Comparison of ENCODE assay signal across 14 mouse cellular contexts in the genomic region with DNA sequence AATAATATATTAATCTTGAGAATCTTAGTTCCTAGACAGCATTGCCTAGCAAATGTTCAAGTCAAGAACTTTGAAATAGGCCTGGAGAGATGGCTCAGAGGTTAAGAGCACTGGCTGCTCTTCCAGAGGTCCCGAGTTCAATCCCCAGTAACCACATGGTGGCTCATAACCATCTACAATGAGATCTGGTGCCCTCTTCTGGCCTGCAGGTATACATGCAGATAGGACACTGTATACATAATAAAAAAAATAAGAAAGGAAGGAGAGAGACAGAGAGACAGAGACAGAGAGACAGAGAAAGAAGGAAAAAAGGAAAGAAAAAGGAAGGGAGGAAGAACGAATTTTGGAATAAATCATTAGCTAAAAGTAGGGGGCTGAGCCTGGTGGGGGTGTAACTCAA. TPM values are rescaled to one million over a fixed set of nuclear protein-coding genes. Genes with fewer than 3 reads are reported as not detected.
DNase-seq lines count a peak whose midpoint lies in the region; ATAC-seq and TF ChIP-seq lines count a peak whose summit lies in the region.
"Had no signal": no experiment of that assay in that cellular context is flagged by ENCODE, and none has a peak within 500 bp of the region (broad histone marks: within the 10 kb centered on the region; RNA-seq: fewer than 3 reads in every experiment).

No protein-coding gene starts in this region.

- in situ Hi-C loops in CH12.LX (cut with MboI; ENCODE audit: low pct_ligation_motif_present, low pct_unique_long_range_greater_than_20kb, low sequenced_read_pairs), result no loop called here

- TF ChIP-seq CTCF in left cerebral cortex, adult 2 months (IDR thresholded peaks at IDR 0.05), result peak; percentile 40
- peak in 1 of 2 experiments; percentile 73; a peak in 2 of 4 replicates for TF ChIP-seq CTCF in CH12.LX (conservative IDR thresholded peaks at IDR 0.05 in 1 of 2, IDR thresholded peaks at IDR 0.05 in 1 of 2; ENCODE audit: low read depth in 2 of 2, low read length in 2 of 2)

- TF ChIP-seq EP300 in CH12.LX (IDR thresholded peaks at IDR 0.05; ENCODE audit: low read length), result no peak

- intact Hi-C loops in left cerebral cortex, adult 2 months (cut with DNase I), result no loop called here
- intact Hi-C loops in left cerebral cortex, postnatal 4 days (cut with DNase I), result no loop called here

- no peak overlapping the region for H3K27ac ChIP-seq in left cerebral cortex, adult 2 months
- no peak overlapping the region for H3K27ac ChIP-seq in CH12.LX (ENCODE audit: insufficient read depth, low read depth)
- H3K27ac ChIP-seq: heart, embryonic 13.5 days; intestine, embryonic 15.5 days; limb, embryonic 10.5 days; neural tube, embryonic 12.5 days had no signal

- TF ChIP-seq POLR2A in CH12.LX (IDR thresholded peaks at IDR 0.05; ENCODE audit: low read depth, low read length), result no peak

- dilution Hi-C loops in CH12.LX (cut with MboI; ENCODE audit: extremely low pct_ligation_motif_present, extremely low pct_unique_long_range_greater_than_20kb, low sequenced_read_pairs), result no loop called here

- H3K36me3 ChIP-seq in CH12.LX (replicated peaks in 1 of 2; ENCODE audit: control insufficient read depth in 1 of 2, insufficient read depth in 1 of 2, low read length in 1 of 2), result no peaks in the 10 kb centered on the region
- H3K36me3 ChIP-seq: intestine, embryonic 15.5 days had no signal

- no peaks in the 10 kb centered on the region for H3K27me3 ChIP-seq in CH12.LX (replicated peaks)
- H3K27me3 ChIP-seq: heart, embryonic 13.5 days; intestine, embryonic 15.5 days; neural tube, embryonic 12.5 days had no signal

- peak; percentile 37 for TF ChIP-seq RAD21 in CH12.LX (IDR thresholded peaks at IDR 0.05; ENCODE audit: low read depth, low read length)

- DNase-seq in cerebellum, postnatal 10 days, result peak; percentile 4 to 9
- no peak for DNase-seq in cerebellum, postnatal 4 days (ENCODE audit: low spot score in 2 of 2)
- DNase-seq in left cerebral cortex, adult 2 months (ENCODE audit: extremely low spot score in 1 of 2, low spot score in 2 of 2), result no peak
- DNase-seq in left cerebral cortex, postnatal 4 days, result no peak
- DNase-seq in CH12.LX (ENCODE audit: extremely low read depth), result peak; percentile 22
- no peak for DNase-seq in spleen, postnatal 14 days (ENCODE audit: low spot score in 2 of 2)
- no peak for DNase-seq in cerebellum, adult 11-12 months
- DNase-seq: adrenal gland, adult 8-10 months; cerebellum, adult 8-10 months had no signal

- no peaks in the 10 kb centered on the region for H3K79me2 ChIP-seq in CH12.LX (replicated peaks; ENCODE audit: control insufficient read depth, extremely low read depth, insufficient read depth, poor library complexity, severe bottlenecking)

- H3K4me1 ChIP-seq in CH12.LX (ENCODE audit: control insufficient read depth in 1 of 2, insufficient read depth in 2 of 2), result 0 out of 4 replicates have a peak, but pooled peaks cover 2 to 13% of the 10 kb centered on the region in 2 experiments
- H3K4me1 ChIP-seq: intestine, embryonic 15.5 days; limb, embryonic 10.5 days; neural tube, embryonic 12.5 days had no signal

- H3K9ac ChIP-seq in CH12.LX (ENCODE audit: insufficient read depth, low read depth), result no peak overlapping the region
- H3K9ac ChIP-seq: heart, embryonic 13.5 days; intestine, embryonic 15.5 days; neural tube, embryonic 12.5 days had no signal

- H3K4me2 ChIP-seq in CH12.LX (ENCODE audit: insufficient read depth, low read depth, poor library complexity, severe bottlenecking), result no peak overlapping the region
- H3K4me2 ChIP-seq: heart, embryonic 13.5 days; intestine, embryonic 15.5 days; neural tube, embryonic 12.5 days had no signal

- ATAC-seq in megakaryocyte progenitor cell, adult 5-6 weeks (replicated peaks; ENCODE audit: poor library complexity), result peak; percentile 60; the same call in 1 of the 2 replicates
- ATAC-seq: intestine, embryonic 15.5 days had no signal

- H3K4me3 ChIP-seq in left cerebral cortex, adult 2 months, result no peak overlapping the region
- H3K4me3 ChIP-seq in CH12.LX (replicated peaks in 1 of 3; ENCODE audit: low read depth in 2 of 3, low read length in 2 of 3, poor library complexity in 1 of 3), result no peak overlapping the region
- H3K4me3 ChIP-seq: heart, embryonic 13.5 days; intestine, embryonic 15.5 days; limb, embryonic 10.5 days; neural tube, embryonic 12.5 days had no signal

- no peaks in the 10 kb centered on the region for H3K9me3 ChIP-seq in CH12.LX (replicated peaks; ENCODE audit: low read length)
- H3K9me3 ChIP-seq: heart, embryonic 13.5 days; intestine, embryonic 15.5 days; limb, embryonic 10.5 days; neural tube, embryonic 12.5 days had no signal

TF ChIP-seq in CH12.LX, 34 proteins besides CTCF, POLR2A, EP300 and RAD21:
- TF ChIP-seq SMC3 (IDR thresholded peaks at IDR 0.05; ENCODE audit: low read depth, low read length), result peak; percentile 53
- no peak for TF ChIP-seq CHD2 (IDR thresholded peaks at IDR 0.05; ENCODE audit: low read length)
- no peak for TF ChIP-seq E2F4 (IDR thresholded peaks at IDR 0.05; ENCODE audit: insufficient replicate concordance, low read depth, low read length)
- no peak for TF ChIP-seq JUND (conservative IDR thresholded peaks at IDR 0.05; ENCODE audit: low read depth, low read length)
- TF ChIP-seq ZNF384 (IDR thresholded peaks at IDR 0.05; ENCODE audit: low read depth, low read length), result peak; percentile 80
- no peak for TF ChIP-seq IRF4 (IDR thresholded peaks at IDR 0.05; ENCODE audit: low read depth, low read length)
- TF ChIP-seq MXI1 (IDR thresholded peaks at IDR 0.05; ENCODE audit: low read depth, low read length), result no peak
- 0 out of 2 replicates have a peak, but pooled peaks have one; percentile 44 for TF ChIP-seq TBP (conservative IDR thresholded peaks at IDR 0.05; ENCODE audit: low read depth, low read length)
- peak; percentile 77; the same call in 1 of the 2 replicates for TF ChIP-seq MYC (IDR thresholded peaks at IDR 0.05; ENCODE audit: low read depth, low read length)
- no peak for TF ChIP-seq ELF1 (IDR thresholded peaks at IDR 0.05; ENCODE audit: low read depth, low read length)

RNA-seq across cellular contexts. Expression of gene Klhl41, which starts 6.8 kb away (rescaled TPM):
- total RNA-seq in left cerebral cortex, adult 2 months (2021), result under 1 TPM; 0.75 to 0.84 TPM
- under 1 TPM; 0.58 to 0.66 TPM for total RNA-seq in left cerebral cortex, postnatal 4 days (2021)
- 0.04 TPM in 2 replicates for total RNA-seq in CH12.LX (2012; rRNA removed)
- 0.11 TPM in 1 of 2 replicates, not detected in the other for total RNA-seq in CH12.LX (2014; rRNA removed)
- polyA plus RNA-seq in CH12.LX (2012; ENCODE audit: insufficient read length, low read depth), result 0.12 and 0.27 TPM in 2 replicates
- total RNA-seq in megakaryocyte progenitor cell, adult 5-6 weeks (2015), result not detected in 2 replicates
- total RNA-seq in megakaryocyte progenitor cell, adult 5-6 weeks (2017), result 0.07 TPM in 1 of 2 replicates, not detected in the other

RNA-seq across cellular contexts. Expression of gene Bbs5, which starts 29.7 kb away (rescaled TPM):
- total RNA-seq in left cerebral cortex, adult 2 months (2021), result 10 to 100 TPM; 23.5 to 28.4 TPM
- total RNA-seq in left cerebral cortex, postnatal 4 days (2021), result 10 to 100 TPM; 25.4 to 29.3 TPM
- total RNA-seq in CH12.LX (2012; rRNA removed) (5.0 and 5.4 TPM in 2 replicates), CH12.LX (2014; rRNA removed) (8.1 and 9.1 TPM in 2 replicates)
- 6.7 and 9.1 TPM in 2 replicates for polyA plus RNA-seq in CH12.LX (2012; ENCODE audit: insufficient read length, low read depth)
- total RNA-seq in megakaryocyte progenitor cell, adult 5-6 weeks (2015), result 6.8 and 8.9 TPM in 2 replicates
- 4.6 and 5.2 TPM in 2 replicates for total RNA-seq in megakaryocyte progenitor cell, adult 5-6 weeks (2017)

RNA-seq across cellular contexts. Expression of gene Fastkd1, which starts 36.6 kb away (rescaled TPM):
- total RNA-seq in left cerebral cortex, adult 2 months (2021), result 10 to 100 TPM; 15.5 to 16.3 TPM
- total RNA-seq in left cerebral cortex, postnatal 4 days (2021), result 10 to 100 TPM; 23.7 to 23.9 TPM
- total RNA-seq in CH12.LX (2012; rRNA removed), result 15.3 and 19.3 TPM in 2 replicates
- 19.1 and 21.9 TPM in 2 replicates for total RNA-seq in CH12.LX (2014; rRNA removed)
- 16.6 and 18.5 TPM in 2 replicates for polyA plus RNA-seq in CH12.LX (2012; ENCODE audit: insufficient read length, low read depth)
- total RNA-seq in megakaryocyte progenitor cell, adult 5-6 weeks (2015), result 21.3 and 21.8 TPM in 2 replicates
- 16.7 and 17.0 TPM in 2 replicates for total RNA-seq in megakaryocyte progenitor cell, adult 5-6 weeks (2017)

RNA-seq across cellular contexts. Expression of gene Ppig, which starts 45.6 kb away (rescaled TPM):
- total RNA-seq in left cerebral cortex, adult 2 months (2021), result 10 to 100 TPM; 65.4 to 79.5 TPM
- total RNA-seq in left cerebral cortex, postnatal 4 days (2021), result 10 to 100 TPM; 66.8 to 68.0 TPM
- 10.3 and 11.5 TPM in 2 replicates for total RNA-seq in CH12.LX (2012; rRNA removed)
- 12.0 and 12.9 TPM in 2 replicates for total RNA-seq in CH12.LX (2014; rRNA removed)
- 168 and 180 TPM in 2 replicates for polyA plus RNA-seq in CH12.LX (2012; ENCODE audit: insufficient read length, low read depth)
- 136 and 142 TPM in 2 replicates for total RNA-seq in megakaryocyte progenitor cell, adult 5-6 weeks (2015)
- 70.5 and 131 TPM in 2 replicates for total RNA-seq in megakaryocyte progenitor cell, adult 5-6 weeks (2017)

Comparison
In these comparisons a context has a peak if more than half of its experiments do, and no peak if none do; other contexts are left out.
1. DNase-seq: peak in cerebellum, postnatal 10 days (2 of 2) and CH12.LX (single experiment); none in cerebellum, postnatal 4 days (0 of 2), left cerebral cortex, adult 2 months (0 of 2), left cerebral cortex, postnatal 4 days (single experiment), spleen, postnatal 14 days (0 of 2) and cerebellum, adult 11-12 months (single experiment).